Mouse (Mus musculus) kidney, postnatal 10 days (tissue): ENCODE measurements at regions not wholly inside any gene's neighbourhood (a gene's known extent, or its start where the extent isn't known, plus 50 kb on each side); places are given as distances from the start of the nearest gene placed in this dataset.
A peak's percentile ranks its signal among the peaks of the same experiment; 100 is the strongest.

Source experiments
- DNase-seq: peaks from one replicate; pipeline ENCODE4 v3.0.0; 2021; ENCODE audit warnings: mixed read lengths

- DNase-seq = no peak
Measured at GRCm38 (mm10) chr5:69877100-69877499, 285.0 kb upstream of the Gnpda2 start.

DNA sequence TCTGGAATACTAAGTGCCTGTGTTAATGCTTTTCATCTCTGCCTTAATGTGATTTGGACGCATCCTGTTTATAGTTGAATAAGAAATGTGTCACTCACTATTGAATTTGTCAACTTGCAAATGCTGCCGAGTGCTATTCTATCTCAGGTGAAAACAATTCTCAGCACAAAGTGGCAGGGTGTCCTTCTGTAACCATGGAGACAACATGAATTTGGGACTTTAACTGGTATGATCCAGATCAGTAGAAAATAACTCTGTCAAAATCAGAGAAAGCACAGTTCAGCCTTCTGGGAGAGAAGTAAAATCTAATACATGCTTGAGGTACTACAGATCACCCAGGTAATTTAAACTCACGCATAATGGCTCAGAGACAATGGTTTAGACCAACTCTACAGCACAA is 270.9 kb upstream of the Gnpda2 start:
- DNase-seq = no peak

DNA sequence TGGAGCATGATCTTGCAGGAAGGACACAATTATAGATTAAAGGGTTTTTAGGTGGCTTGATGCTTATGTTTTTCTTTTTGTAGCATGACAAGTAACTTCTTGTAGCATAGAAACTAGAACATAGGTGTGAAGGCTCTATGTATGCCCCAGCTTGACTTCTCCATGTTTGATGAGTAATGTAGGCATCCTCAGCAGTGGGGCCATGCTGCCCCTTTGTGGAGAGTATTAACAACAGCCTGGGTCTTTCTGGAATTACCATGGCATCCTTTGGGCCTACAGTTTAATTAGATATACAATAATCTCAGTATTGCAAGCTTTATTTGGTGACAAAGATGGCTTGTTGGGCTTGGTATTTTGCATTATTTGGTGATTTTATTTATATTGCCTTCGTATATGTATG is 252.7 kb upstream of the Gnpda2 start:
- DNase-seq = no peak

- DNase-seq = no peak
Measured at GRCm38 (mm10) chr5:69837947-69838710, 246.0 kb upstream of the Gnpda2 start.

GRCm38 (mm10) chr5:69836356-69836755 is 244.2 kb upstream of the Gnpda2 start:
- peak; percentile 17 for DNase-seq

DNA sequence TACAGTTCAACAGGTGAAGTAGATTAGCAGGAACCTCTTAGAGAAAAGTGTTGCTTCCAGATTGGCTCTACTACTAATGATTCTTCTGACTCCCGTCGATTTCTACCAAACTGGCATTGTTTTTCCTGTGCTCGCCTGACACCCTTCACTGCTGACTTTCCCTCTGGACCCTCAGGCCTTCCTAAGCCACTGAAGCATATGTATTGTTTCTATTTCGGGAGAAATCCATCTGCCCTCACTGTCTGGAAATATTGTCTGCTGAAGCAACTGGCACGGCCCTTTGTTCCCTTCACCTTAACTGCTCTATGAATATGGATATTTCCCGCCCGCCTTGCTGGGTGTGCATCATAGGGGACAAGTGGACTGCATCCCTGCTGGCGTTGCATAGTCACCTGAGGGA is 243.0 kb upstream of the Gnpda2 start:
- DNase-seq = no peak

- no peak for DNase-seq
Measured at GRCm38 (mm10) chr5:69817778-69818177, 225.6 kb upstream of the Gnpda2 start.

DNA sequence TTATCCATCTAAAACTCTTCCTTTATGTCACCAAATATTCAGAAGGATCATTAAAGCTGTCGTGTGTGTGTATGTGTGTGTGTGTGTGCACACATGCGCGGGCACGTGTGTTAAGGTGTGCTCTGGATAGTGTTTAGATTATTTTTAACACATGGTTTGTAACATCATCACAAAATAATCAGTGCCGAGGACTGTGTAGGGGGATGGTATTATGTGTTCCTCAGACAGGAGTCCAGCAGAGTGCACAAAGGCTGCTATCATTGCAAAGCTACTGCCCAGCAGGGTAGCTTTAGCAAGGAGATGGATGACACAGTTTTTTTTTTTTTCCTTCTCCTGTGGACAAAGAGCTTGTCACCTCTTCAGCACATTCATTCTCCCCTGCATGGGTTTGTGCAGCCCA is 224.9 kb upstream of the Gnpda2 start:
- no peak for DNase-seq

GRCm38 (mm10) chr5:69815356-69815755 is 223.2 kb upstream of the Gnpda2 start:
- DNase-seq = no peak

DNA sequence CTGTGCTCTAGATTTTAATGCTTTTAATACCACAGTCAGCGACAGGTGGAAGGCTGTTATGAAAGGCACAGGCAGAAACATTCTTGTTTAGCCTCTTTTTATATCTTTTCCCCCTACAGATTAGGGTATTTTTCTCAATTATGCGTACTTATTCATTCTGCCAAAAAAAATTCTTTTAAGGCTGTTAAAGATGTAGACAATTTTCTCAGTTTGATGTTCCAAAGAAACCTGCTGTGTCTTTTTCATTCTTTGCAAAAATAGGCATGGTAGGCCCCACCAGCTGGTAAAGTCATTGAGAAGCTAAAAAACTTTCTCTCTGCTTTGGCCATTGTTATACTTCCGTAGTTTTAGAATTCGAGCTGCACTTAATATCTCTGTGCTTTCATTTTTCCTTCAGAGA is 210.5 kb upstream of the Gnpda2 start:
- no peak for DNase-seq

GRCm38 (mm10) chr5:69802101-69802500 is 210.0 kb upstream of the Gnpda2 start:
- DNase-seq = no peak

DNA sequence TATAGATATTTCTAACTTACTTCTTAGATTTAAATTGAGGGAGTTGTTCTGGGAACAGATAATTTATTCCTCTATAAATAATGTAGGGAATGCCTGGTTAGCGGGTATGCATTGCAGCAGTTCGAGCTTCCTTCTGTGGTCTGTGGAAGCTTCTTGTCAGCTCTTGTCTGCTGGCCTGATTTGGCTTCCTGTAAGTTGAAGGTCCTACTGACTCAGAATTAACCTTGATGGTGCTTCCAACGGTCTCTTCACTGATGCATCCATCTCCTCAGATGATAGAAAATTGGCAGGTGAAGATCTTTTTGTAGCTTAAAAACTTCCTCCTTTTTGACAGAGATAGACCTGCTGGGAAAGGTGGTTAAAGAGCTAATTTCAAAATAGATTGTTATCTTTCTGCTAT is 203.2 kb upstream of the Gnpda2 start:
- DNase-seq = no peak

- no peak for DNase-seq
Measured at GRCm38 (mm10) chr5:69794641-69795040, 202.5 kb upstream of the Gnpda2 start.

- no peak for DNase-seq
Measured at GRCm38 (mm10) chr5:69756769-69757485, 164.8 kb upstream of the Gnpda2 start.

DNA sequence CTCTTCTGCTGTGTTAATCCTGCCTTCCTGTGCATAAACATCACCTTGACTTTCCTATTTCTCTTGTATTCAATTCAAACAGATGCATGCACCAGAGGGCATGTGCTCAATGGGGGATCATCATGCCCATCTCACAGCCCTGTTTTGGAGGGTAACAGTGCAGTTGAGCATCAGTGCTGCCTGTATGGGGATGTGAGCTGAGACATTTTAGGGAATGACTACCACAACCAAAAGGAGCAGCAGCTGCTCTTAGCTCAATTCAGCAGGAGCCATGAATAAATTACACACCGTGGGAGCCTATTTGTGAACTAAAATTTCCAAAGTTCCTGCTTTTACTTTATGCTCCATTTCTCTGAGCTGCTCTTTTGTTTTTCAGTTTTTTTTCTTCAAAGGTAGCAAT is 164.2 kb upstream of the Gnpda2 start:
- no peak for DNase-seq

- DNase-seq = no peak
Measured at GRCm38 (mm10) chr5:69740511-69740910, 148.4 kb upstream of the Gnpda2 start.

DNA sequence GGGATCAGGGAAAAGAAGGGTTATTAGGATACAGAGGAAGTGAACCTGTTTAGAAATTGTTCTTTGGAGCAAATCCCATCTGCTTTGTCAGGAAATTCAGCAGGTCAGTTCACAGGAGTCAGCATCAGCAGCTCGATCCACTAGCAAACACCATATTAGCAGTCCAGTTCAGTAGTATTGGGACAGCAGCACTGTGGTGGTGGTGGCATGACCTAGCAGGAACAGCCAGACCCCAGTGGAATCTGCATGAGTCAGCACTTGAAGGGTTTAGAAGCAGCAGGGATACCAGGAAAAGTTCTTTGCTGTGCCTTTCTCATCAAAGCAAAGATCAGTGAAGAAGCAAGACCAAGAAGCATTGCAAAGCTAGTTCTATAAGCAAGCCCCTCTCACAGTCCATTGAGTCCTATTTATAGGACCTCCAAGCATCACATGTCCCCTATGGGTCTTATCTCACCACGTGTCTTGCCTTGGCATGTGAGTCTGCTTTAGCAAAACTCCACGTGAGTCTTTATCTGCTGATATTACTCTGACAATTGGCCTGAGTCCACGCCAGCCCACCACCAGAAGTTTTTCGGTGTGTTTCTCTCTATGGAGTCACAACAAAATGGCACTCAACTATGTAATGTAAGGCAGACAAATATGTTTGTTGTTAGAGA is 129.3 kb upstream of the Gnpda2 start:
- no peak for DNase-seq

GRCm38 (mm10) chr5:69716087-69716486 is 123.9 kb upstream of the Gnpda2 start:
- no peak for DNase-seq

DNA sequence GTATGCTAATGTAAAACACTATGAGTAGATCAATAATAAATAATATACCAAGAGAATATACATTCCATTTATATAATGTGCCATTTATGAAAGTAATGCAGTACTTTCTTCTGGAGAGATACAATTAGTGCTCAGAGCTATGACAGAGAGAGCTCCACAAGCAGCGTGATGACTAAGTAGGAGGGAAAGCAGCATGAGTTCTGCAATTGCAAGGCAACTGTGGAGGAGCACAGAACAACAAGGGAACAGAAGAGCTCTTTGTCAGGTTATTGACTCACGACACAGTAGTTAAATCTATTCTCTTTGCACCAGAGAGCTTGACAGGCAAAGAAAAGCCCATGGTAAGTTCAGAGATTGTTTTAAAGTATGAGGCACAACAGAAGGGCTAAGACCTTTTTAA is 115.0 kb upstream of the Gnpda2 start:
- no peak for DNase-seq

DNA sequence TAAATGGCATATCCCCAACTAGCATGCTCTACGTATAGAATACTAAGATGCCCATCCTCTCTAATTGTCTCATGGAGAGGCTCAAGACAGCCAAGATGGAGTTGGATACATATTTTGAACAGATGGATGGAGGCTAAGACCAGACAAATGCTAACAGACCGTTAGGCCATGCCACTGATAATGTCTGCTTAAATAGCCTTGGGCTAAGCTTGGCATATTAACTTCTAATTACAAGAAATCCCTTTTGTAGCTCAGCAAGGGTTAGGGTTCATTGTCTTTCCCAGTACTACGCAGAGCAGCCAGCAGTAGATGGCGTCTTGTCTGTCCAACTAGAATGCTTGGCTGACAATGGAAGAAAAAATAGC is 113.0 kb upstream of the Gnpda2 start:
- no peak for DNase-seq

DNA sequence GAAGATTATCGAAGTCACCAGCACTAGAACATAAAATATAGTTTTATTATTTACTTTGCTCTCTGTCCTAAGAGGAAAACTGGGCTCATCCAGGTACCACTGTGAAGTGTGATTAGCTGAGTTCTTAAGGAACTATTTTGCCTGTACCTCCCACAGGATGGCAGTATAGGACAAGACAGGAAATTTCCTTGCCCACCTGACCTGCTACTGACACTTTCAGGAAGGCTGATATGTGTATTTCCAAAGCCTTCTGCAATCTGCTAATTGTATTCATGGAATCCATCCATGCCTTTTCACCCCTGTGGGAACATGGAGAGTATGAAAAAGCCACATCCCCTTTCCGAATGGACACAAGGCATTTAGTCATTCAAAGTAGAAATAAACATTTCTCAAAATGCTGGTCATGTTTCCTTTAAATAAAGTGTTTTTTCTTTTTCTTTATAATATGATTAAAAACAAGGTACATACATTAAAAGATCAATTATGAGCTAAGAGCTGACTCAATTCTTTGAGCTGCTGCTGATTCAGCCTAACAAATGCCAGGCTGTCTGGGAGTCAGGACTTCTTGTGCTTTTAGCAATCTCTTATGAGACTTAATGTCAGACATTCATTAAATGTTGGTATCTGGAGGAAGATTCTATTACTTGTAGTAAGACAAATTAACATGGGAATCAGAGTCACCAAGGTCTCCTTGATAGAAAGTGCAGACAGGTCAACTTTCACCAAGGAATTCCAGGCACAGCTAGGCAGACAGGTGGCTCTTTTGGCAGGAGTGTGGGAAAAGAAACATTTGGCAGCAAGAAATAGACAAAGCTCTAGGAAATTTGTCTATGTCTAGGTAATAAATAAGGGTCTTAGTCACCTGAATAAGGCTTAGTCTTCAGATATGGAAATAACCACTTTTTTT is 112.4 kb upstream of the Gnpda2 start:
- DNase-seq = peak; percentile 12

DNA sequence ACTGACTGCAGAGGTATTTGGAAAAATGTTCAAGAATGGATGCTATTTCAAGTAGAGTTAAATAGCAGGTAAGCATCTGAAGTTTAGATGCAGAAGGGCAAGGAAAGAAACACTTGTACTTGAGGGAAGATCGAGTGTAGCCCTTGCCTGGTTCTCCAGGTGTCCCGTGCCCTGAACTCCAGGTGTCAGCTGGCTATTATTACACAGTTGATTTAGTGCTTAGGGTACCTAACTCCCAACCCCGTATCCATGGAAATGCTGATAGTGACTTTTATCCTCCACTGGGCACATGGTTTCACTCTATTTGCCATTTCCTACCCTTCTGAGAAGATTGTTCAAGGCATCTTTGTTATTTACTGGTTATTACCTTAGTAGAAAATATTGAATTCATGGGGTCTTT is 86.6 kb upstream of the Gnpda2 start:
- DNase-seq = no peak

- DNase-seq = no peak
Measured at GRCm38 (mm10) chr5:69678268-69678667, 86.1 kb upstream of the Gnpda2 start.
